Mouse (Mus musculus): ENCODE measurements around the gene Zc3h4.

Gene Zc3h4

DNA sequence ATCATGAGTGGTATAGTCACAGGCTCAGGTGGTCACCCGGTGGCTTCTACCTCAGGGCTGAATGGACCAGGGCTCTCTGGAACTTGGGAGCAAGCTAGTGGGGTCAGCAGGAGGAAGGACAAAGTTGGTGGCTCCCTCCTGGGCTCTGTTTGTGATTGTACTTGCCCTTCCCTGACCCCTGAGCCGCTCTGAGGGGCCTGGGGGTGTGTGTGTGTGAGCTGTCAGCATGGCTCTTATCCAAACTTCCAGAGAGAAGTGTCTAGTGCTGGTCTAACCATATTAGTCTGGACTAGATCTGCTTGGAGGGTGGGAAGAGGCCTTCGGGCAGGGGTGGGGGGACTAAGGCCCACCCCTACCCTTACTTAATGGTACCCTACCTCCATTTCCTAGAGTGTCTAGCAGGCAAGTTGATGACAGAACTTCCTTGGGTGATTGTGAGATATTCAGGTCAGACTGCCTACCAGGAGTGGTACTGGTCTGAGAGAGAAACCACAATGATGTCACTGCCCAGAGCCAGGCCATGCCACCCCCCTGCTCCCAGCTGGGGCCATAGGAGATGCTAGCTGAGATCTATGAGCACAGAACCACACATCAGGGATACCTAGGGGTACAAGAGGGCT lies 32.8 kb downstream of the Zc3h4 start:
- in situ Hi-C loops (cut with MseI, MboI), result no loop called here

DNA sequence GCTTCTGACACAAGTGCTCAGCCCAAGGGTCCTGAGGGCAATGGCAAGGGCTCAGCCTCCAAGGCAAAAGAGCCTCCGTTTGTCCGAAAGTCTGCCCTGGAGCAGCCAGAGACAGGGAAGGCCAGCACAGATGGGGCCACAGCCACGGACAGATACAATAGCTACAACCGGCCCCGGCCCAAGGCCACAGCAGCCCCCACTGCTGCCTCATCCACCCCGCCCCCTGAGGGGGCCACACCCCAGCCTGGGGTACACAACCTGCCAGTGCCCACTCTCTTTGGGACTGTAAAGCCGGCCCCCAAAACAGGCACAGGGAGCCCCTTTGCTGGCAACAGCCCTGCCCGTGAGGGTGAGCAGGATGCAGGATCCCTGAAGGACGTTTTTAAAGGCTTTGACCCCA lies 34.4 kb downstream of the Zc3h4 start:
- in situ Hi-C loops (cut with MseI, MboI), result no loop called here

DNA sequence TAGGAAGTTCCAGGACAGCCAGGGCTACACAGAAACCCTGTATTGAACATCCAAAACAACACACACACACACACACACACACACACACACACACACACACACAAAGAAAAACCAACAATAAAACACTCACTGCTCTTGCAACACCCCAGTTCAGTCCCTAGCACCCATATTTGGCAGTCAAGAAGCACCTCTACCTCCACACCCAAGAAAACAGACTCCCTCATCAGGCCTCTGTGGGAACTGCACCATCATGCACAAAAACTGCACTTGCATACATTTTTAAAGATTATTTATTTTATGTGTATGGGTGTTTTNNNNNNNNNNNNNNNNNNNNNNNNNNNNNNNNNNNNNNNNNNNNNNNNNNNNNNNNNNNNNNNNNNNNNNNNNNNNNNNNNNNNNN lies 40.5 kb downstream of the Zc3h4 start:
- in situ Hi-C loops (cut with MseI, MboI), result no loop called here

DNA sequence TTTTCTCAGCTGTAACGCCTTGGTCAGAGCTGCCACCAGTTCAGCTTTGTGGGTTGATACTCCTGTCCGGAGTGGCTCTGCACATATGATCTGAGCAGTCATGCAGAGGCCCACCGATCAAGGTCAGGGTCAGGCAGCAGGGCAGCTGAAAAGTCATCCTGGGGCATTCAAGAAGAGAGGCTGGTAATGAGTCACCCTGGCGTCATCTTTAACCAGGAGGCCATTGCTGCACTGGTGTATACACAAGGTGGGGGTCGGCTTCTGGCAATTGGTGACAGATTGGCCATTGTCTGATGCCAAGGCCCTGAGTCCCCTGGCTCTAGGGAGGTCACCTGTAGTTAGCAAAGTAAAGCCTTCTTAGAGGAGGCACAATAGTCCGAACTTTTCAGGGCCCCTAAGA lies 50.9 kb downstream of the Zc3h4 start:
- in situ Hi-C loops (cut with MseI, MboI), result no loop called here

DNA sequence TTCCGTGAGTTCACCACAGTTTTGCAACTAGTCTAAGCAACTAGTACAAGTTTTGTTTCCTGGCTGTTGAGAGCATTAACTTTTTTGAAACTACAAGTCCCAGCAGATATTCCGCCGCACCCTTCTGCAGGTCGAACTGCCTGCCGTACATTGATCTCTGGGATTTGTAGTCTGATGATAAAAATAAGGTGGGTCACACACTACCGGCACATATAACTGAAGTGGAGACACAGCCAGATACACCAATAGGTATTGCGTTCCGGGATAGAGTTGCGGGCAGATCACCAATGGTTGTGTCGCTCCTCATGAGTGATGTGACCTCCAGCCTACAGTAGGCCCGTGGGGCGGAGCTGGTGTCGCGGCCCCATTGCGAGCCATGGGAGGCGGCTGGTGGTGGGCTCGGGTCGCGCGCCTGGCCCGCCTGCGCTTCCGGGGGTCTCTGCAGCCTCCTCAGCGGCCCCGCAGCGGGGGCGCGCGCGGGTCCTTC lies 51.9 kb downstream of the Zc3h4 start, which contains the start of gene Tmem160:
Gene Tmem160, plus strand, starts transcription at position 193 of the 487 bp plus-strand sequence.
- in situ Hi-C loops (cut with MseI, MboI), result no loop called here

DNA sequence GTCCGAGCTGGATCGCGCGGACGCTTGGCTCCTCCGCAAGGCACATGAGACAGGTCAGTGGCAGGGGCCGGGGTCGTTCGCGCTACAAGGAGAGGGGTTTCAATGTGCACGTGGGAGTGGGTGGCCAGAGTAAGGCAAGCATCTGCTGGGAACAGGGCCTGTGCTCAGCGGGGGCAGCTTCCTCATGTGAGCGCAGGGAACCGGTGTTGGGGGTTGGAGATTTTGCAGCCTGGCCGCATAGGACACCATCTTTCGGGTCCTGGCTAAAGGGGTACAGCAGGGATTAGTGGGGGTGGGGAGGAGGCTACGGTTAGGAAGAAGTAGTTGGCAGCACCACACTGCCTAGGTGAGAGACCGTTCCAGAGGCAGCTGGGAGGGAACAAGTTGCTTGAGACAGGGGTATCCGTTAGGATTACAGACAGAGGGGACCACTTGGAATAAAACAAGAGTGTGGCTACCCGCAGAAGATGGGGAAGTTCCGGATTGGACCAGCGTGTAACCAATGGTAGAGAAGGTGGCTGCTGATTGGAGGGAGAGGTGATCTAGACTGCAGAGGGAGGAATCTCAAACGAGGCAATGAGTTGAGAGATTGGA lies 52.5 kb downstream of the Zc3h4 start:
- in situ Hi-C loops (cut with MseI, MboI), result no loop called here

DNA sequence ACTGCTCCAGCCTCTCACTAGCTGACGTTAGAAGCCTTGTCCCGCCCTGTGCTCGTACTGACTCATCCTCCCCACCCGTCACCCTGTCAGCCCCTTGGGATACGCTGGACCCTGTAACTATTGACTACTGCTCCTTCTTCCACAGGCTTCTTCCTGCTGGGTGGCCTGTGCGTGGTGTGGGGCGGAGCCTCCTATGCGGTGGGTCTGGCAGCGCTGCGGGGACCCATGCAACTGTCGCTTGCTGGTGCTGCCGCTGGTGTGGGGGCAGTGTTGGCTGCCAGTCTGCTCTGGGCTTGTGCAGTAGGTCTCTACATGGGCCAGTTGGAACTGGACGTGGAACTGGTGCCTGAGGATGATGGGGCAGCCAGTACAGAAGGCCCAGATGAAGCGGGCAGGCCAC lies 54.3 kb downstream of the Zc3h4 start:
- in situ Hi-C loops (cut with MseI, MboI), result no loop called here

DNA sequence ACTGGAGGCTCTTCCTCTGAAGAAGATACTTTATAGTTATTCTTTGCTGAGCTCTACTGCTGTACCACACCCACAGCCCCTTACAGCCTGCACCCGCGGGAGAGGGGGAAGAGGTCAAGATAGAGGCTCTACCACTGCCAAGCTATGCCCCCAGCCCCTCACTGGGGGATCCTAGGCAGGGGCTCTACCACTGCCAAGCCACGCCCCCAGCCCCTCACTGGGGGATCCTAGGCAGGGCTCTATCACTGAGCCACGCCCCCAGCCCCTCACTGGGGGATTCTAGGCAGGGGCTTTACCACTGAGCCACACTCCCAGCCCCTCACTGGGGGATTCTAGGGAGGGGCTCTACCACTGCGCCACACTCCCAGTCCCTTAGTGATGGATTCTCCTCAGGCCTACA lies 55.6 kb downstream of the Zc3h4 start:
- in situ Hi-C loops (cut with MseI, MboI), result no loop called here

DNA sequence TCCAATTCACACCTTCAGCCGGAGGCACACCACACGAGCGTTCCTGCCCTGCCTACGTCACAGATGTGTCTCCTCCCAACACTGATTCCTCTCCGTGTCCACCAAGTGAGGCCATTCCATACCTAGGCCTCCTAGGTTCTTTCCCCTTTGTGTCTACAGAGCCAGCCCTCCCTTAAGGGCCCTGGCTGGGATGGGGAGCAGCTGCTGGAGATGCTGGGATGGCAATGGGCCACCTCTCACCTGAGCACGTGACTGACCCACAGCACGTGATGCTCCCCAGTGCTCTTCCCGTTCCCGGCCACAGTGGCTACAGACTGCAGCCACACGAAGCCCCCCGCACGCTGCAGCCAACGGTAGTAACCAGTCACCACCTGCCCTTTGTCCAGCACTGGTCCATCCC lies 59.9 kb downstream of the Zc3h4 start:
- in situ Hi-C loops (cut with MseI, MboI), result no loop called here

DNA sequence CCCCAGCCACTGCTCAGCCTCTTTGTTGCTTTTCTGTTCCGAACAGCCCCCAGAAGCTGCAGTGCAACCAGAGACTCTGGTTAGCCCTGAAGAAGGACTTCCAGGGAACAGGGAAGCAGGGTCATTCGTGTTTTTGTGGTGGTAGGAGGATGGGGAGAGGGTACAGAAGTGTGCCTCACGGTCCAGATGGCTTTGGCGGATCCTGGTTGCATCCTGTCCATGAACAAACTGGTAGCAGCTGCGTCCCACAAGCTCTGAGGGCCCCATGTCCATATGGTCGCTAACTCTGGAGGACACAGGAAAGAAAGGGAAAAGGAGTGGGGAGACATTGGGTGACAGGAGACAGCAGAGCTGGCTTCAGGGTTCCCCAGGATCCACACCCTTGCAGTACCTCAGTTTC lies 60.4 kb downstream of the Zc3h4 start:
- in situ Hi-C loops (cut with MseI, MboI), result no loop called here

DNA sequence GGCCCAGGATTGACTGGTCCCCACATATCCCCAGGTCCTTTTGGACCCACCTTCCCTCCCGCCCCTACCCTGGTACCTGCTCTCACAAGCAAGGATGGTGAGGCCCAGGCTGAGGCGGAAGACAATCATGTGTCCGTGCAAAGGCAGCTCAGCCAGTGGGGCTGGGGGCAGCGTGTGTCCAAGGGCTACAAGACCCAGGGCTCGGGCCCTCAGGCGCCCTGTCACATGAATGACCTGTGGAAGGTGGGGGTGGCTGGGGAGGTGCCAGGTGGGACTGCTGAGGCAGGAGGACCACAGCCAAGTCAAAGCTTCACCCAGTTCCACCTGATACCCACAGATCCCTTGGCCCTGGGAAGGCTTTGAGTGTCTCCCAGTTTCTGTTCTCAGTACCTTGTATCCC lies 61.0 kb downstream of the Zc3h4 start:
- in situ Hi-C loops (cut with MseI, MboI), result no loop called here

DNA sequence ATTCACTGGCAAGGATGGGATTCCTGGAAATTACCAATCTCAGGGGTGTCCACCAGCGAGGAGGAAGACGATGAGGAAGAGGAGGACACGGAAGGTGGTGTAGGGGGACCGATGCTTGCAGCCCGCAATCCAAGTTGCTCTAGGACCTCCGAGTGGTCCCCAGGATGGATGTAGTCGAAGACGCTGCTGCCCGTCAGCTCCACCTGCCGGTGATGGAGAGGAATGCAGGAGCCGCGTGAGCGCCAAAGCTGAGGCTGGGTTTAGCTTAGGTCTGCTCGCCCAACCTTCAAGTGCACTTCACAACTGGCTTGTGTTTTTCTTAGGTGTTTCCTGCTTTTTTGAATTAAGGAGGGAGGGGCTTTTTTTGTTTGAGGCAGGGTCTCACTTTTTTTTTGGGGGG lies 62.5 kb downstream of the Zc3h4 start:
- in situ Hi-C loops (cut with MseI, MboI), result no loop called here

DNA sequence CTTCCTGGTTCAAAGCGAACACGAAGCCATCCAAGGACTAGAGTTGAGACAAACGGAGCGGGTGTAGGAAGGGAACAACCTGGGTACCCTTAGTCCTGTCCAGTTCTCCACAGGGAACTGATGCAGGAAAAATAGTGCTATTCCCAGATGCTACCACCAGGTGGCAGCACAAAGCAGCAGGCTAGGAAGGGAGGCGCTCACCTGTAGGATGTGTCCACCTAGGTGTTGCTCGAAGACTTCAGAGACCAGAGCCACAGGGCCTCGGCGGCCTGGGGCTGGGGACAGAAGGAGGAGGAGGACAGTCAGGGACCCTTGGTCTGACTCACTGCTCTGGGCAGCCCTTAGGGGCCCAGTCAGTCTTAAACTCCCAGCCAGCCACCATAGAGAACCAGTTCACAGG lies 64.5 kb downstream of the Zc3h4 start:
- in situ Hi-C loops (cut with MseI, MboI), result no loop called here

DNA sequence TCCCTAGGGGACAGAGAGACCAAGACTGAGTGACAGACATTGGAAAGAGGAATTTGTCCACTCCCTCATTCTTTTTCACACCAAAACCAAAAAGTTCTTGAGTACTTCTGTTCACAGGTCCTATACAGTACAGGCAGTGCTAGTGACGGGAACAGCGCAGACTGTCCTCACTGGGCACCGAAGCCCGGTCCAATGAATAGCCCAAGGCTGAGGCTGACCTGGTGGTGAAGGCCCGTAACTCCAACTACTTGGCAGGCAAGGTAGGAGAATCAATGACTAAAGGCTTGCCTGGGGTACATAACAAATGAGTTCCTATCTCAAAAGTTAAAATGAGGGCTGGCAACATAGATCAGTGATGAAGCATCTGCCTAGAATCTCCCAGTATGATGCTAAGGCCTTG lies 64.9 kb downstream of the Zc3h4 start:
- in situ Hi-C loops (cut with MseI, MboI), result no loop called here

DNA sequence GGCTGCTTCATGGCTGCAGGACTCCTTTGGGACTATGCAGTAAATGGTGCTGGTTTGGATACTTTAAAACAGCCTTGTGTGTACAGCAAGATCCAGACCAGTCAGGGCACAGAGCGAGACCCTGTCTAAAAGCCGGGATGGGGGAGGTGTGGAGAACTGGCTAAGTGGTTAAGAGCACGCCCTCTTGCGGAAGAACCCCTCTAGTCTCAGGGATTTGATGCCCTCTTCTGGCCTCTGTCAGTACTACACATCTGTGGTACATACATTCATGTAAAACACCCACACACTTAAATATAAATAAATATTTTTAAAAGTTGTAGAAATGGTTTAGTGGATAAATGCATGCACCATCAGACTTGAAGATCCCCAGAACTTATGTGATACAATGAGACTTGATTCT lies 65.9 kb downstream of the Zc3h4 start:
- in situ Hi-C loops (cut with MseI, MboI), result no loop called here

DNA sequence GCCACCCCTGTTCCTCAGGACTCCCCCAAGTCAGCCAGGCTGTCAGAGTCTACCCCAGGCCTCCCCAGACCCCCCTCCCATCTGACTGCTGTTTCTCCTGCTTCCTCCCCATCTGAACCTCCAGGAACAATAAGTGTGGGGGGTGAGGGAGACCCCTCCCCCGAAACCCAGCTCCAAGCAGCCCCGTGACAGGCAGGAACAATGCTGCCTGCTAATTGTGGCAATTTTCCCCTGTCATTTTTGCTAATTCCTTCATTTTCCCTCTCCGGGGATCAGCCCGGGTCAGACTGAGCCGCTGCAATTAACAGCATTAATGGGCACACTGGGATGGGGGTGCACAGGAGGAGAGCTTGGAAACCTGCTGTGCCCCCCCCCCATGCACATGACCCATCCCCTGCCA lies 67.4 kb downstream of the Zc3h4 start:
- in situ Hi-C loops (cut with MseI, MboI), result no loop called here

DNA sequence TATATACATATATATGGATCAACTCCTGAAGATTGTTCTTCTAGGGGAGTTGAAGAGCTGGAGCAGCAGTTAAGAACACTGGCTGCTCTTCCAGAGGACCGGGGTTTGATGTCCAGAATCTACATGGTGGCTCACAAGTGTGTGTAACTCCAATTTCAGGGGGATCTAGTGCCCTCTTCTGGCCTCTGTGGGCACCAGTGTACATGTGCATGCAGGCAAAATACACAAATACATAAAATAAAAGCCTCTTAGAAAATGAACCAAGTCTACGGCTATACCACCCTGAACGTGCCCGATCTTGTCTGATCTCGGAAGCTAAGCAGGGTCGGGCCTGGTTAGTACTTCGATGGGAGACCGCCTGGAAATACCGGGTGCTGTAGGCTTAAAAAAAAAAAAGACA lies 70.8 kb downstream of the Zc3h4 start:
- in situ Hi-C loops (cut with MseI, MboI), result no loop called here

DNA sequence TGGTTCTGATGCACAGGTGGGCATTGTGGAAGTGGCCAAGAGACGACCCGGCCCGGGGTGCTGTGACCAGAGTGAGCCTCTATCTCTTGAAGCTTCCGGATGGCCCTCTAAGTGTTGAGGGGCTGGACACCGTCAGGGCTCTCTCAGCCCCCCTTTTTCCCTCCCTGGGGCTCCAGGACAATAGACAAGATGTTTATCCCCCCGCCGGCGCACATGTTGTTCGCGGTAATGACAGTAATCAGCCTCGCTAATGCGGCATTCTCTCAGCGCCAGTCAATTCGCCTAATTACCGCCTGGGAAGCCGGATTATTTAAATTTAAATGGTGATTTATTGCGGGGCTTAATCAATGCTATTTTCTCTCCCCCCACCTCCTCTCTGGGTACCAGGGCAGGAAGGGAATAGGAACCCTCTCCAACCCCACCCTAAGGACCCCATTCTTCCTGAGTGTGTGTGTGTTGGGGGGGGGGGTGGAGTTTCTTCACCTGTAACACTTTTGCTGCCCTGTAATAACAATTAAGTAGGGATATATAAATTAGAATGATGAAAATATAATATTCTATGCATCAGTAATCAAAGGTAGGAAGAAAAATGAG lies 71.5 kb downstream of the Zc3h4 start:
- in situ Hi-C loops (cut with MseI, MboI), result no loop called here

DNA sequence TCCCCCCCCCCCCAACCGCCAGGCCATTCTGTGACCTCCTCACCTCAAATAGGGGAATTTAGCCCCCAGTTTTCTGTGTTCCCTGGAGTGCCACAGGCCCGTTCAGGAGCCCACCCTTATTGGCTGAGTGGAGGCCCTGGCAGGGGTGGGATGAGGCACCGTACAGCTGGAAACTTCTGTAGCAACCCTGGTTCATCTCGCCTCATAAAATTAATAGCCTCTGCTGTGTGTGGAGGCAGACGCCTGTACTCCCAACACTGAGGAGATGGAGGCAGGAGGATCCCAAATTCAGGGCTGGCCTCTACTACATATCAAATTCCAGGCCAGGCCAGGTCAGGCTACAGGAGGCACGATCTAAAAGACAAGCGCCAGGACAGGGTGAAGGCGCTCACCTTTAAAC lies 73.1 kb downstream of the Zc3h4 start:
- in situ Hi-C loops (cut with MseI, MboI), result no loop called here

DNA sequence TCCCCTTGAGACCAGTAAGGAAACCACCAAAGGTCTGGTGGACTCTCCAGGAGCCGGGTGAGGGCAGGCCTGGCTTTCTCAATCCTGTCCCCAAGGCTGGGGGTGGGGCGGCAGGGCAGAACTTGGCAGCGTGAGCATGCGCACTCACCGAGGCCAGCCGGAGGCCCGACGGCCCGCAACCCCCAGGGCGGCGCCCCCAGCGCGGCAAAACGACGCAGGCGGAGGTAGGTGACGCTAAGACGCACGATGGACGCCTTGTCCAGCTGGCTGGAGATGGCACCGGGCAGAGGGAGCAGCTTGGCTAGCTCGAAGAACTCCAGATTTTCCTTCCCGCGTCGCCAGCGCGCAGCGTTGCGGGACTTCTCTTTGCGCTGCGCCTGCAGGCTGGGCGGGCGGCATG lies 73.7 kb downstream of the Zc3h4 start:
- in situ Hi-C loops (cut with MseI, MboI), result no loop called here

DNA sequence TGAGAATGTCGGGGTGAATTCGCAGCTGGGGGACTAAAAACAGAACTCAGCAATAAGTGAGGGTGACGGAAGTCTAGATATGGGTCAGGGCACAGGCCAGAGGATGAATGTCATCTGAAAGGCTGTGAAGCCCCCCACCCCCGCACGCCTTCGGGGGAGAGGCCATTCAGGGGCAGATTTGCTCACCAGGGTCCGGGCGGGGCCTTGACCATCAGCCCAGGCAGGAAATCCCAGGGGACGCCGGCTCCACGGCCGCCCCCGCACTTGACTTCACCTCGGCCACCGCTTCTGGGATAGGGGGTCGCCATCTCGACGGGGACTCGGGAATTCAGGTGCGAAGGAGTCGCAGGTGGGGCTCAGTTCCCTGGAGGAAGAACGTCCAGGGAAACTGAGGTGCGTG lies 74.6 kb downstream of the Zc3h4 start:
- in situ Hi-C loops (cut with MseI, MboI), result no loop called here

DNA sequence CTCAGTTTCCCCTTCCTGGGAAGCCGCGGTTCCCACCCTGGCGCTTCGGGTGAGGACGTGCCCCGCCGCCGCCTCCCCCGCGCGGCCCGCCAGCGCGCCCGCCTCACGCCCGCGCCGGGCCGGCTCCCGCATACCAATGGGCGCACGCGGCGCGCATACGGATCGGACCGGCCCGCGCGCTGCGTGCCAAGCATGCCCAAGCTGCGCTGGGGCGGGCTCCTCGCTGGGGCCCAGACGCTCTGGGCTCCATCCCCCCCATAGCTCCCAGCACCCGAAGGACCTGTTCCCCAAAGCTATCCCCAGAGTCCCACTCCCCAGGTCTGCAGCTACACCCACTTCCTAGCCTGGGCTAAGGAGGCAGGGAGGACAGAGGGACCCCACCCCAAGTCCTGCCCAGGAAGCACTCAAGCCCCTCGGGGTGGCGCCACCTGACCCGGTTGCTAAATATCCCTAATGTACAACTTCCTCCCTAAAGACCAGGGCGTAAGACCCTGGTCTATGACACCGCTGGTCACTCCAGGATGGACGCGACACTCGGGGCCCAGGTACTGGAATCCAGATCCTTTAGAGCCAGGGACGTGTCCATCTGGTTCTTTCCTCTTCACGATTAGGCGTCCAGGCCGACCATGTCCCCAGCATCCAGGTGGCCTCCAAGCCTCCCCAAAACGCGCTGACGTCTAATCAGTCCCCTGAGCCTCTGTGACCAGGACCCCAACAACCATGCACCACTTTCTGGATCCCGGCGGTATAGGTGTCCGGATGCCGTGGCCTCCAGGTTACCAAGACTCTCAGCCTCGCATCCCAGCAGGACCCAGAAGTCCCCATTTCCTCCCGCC lies 75.3 kb downstream of the Zc3h4 start:
- in situ Hi-C loops (cut with MseI, MboI), result no loop called here

DNA sequence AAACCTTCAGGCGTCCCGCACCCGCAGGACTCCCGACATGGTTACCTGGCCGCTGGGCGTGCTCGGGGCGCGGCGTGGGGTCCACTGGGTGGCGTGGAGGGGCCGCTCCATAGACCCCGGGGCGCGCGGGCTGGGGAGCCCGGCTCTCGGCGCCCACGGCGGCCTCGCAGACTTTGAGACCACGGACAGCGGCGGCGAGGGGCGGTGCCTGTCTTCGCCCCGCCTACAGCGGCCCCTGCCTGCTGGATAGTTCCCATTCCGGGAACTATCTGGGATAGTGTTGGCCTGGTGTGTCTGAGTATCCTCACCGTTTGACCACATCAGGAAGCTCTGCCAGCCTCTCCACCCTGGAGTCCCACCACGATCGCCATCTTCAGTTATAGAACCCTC lies 75.9 kb downstream of the Zc3h4 start:
- in situ Hi-C loops (cut with MseI, MboI), result no loop called here

All from mouse trophoblast stem cell (cell line).